ENCODE assay signal across 16 mouse cellular contexts in genomic region chr13:43807272-43807675, GRCm38 (mm10). TPM values are rescaled to one million over a fixed set of nuclear protein-coding genes. Genes with fewer than 3 reads are reported as not detected.
DNase-seq lines count a peak whose midpoint lies in the region; ATAC-seq and TF ChIP-seq lines count a peak whose summit lies in the region.
"Had no signal": no experiment of that assay in that cellular context is flagged by ENCODE, and none has a peak within 500 bp of the region (broad histone marks: within the 10 kb centered on the region; RNA-seq: fewer than 3 reads in every experiment).

No protein-coding gene starts in this region.

- ATAC-seq in forebrain, embryonic 11.5 days (replicated peaks; ENCODE audit: low FRiP score), result no peak
- peak; percentile 51; the same call in 1 of the 2 replicates for ATAC-seq in hindbrain, embryonic 14.5 days (ENCODE audit: low FRiP score)
- peak; percentile 95 for ATAC-seq in lung, postnatal 0 days
- ATAC-seq in cerebellum, adult (ENCODE audit: insufficient number of reproducible peaks, low FRiP score, low TSS enrichment), result no peak
- ATAC-seq: liver, embryonic 12.5 days had no signal

- peaks cover 17% of the 10 kb centered on the region for H3K4me1 ChIP-seq in forebrain, embryonic 10.5 days
- H3K4me1 ChIP-seq in forebrain, embryonic 11.5 days (replicated peaks; ENCODE audit: control insufficient read depth, insufficient read depth, low read length), result no peaks in the 10 kb centered on the region
- peaks cover 10% of the 10 kb centered on the region for H3K4me1 ChIP-seq in hindbrain, embryonic 14.5 days (replicated peaks; ENCODE audit: control insufficient read depth, insufficient read depth, low read length)
- no peaks in the 10 kb centered on the region for H3K4me1 ChIP-seq in lung, postnatal 0 days (ENCODE audit: insufficient read depth, low read depth, low read length)
- no peaks in the 10 kb centered on the region; the same call in 1 of the 2 replicates for H3K4me1 ChIP-seq in heart, embryonic 10.5 days
- H3K4me1 ChIP-seq: heart, embryonic 15.5 days; liver, embryonic 12.5 days had no signal

- 75% methylated on average over 3 of the region's 3 CpGs for WGBS in forebrain, embryonic 10.5 days
- 61% methylated on average over 3 of the region's 3 CpGs for WGBS in forebrain, embryonic 11.5 days
- 31% methylated on average over 3 of the region's 3 CpGs for WGBS in hindbrain, embryonic 14.5 days
- WGBS in lung, postnatal 0 days, result 41% methylated on average over 3 of the region's 3 CpGs
- 87% methylated on average over 3 of the region's 3 CpGs for WGBS in heart, embryonic 10.5 days

- no peak for TF ChIP-seq POLR2A in brain, embryonic 14.5 days (IDR thresholded peaks at IDR 0.05; ENCODE audit: borderline replicate concordance, extremely low read depth, insufficient read depth, insufficient read length, poor library complexity, severe bottlenecking)

- TF ChIP-seq CTCF in brain, embryonic 14.5 days (IDR thresholded peaks at IDR 0.05; ENCODE audit: borderline replicate concordance, extremely low read depth, insufficient read depth, insufficient read length), result no peak
- TF ChIP-seq CTCF in lung, postnatal 0 days (IDR thresholded peaks at IDR 0.05), result no peak

- TF ChIP-seq EP300 in lung, postnatal 0 days (IDR thresholded peaks at IDR 0.05), result peak; percentile 76

- DNase-seq in forebrain, embryonic 10.5 days (ENCODE audit: extremely low spot score, low spot score), result no peak
- DNase-seq in forebrain, embryonic 11.5 days (ENCODE audit: low spot score), result no peak
- peak; percentile 87 for DNase-seq in brain, embryonic 14.5 days (ENCODE audit: low read depth)
- DNase-seq in hindbrain, embryonic 14.5 days (ENCODE audit: low spot score), result no peak
- DNase-seq in lung, postnatal 0 days (ENCODE audit: low spot score), result peak; percentile 93
- no peak for DNase-seq in layer of hippocampus, adult 9-11 months
- no peak for DNase-seq in heart, embryonic 10.5 days (ENCODE audit: low spot score)
- DNase-seq: cerebellum, adult 18-20 months; gastrocnemius, postnatal 25 days; right cerebral cortex, postnatal 14 days; thymus, postnatal 14 days had no signal

- H3K27me3 ChIP-seq in forebrain, embryonic 10.5 days (ENCODE audit: poor library complexity, severe bottlenecking), result peaks cover 34% of the 10 kb centered on the region
- H3K27me3 ChIP-seq in forebrain, embryonic 11.5 days (ENCODE audit: control insufficient read depth, insufficient read depth, low read length), result no peaks in the 10 kb centered on the region; the same call in 1 of the 2 replicates
- no peaks in the 10 kb centered on the region for H3K27me3 ChIP-seq in hindbrain, embryonic 14.5 days (ENCODE audit: control insufficient read depth, insufficient read depth, low read length)
- H3K27me3 ChIP-seq in lung, postnatal 0 days (replicated peaks; ENCODE audit: insufficient read depth, low read length), result no peaks in the 10 kb centered on the region
- 0 out of 2 replicates have a peak, but pooled peaks cover 4% of the 10 kb centered on the region for H3K27me3 ChIP-seq in heart, embryonic 10.5 days (ENCODE audit: insufficient read depth, poor library complexity, severe bottlenecking)
- H3K27me3 ChIP-seq: embryonic facial prominence, embryonic 13.5 days; heart, embryonic 15.5 days; liver, embryonic 12.5 days had no signal

- H3K36me3 ChIP-seq in forebrain, embryonic 10.5 days (replicated peaks), result no peaks in the 10 kb centered on the region; the same call in 1 of the 2 replicates
- no peaks in the 10 kb centered on the region for H3K36me3 ChIP-seq in forebrain, embryonic 11.5 days (ENCODE audit: control insufficient read depth, insufficient read depth, low read length)
- no peaks in the 10 kb centered on the region for H3K36me3 ChIP-seq in hindbrain, embryonic 14.5 days (replicated peaks; ENCODE audit: control insufficient read depth, insufficient read depth)
- no peaks in the 10 kb centered on the region for H3K36me3 ChIP-seq in lung, postnatal 0 days (ENCODE audit: insufficient read depth, low read length)
- H3K36me3 ChIP-seq in heart, embryonic 10.5 days, result no peaks in the 10 kb centered on the region
- H3K36me3 ChIP-seq: embryonic facial prominence, embryonic 13.5 days; heart, embryonic 15.5 days; liver, embryonic 12.5 days had no signal

- peak overlapping the region; percentile 48; the same call in 1 of the 2 replicates for H3K27ac ChIP-seq in forebrain, embryonic 10.5 days
- H3K27ac ChIP-seq in forebrain, embryonic 11.5 days (ENCODE audit: low read depth, low read length), result no peak overlapping the region
- no peak overlapping the region for H3K27ac ChIP-seq in hindbrain, embryonic 14.5 days
- H3K27ac ChIP-seq in lung, postnatal 0 days (ENCODE audit: low read length), result 0 out of 2 replicates have a peak overlapping the region, but pooled peaks have one; percentile 0
- no peak overlapping the region for H3K27ac ChIP-seq in heart, embryonic 10.5 days
- H3K27ac ChIP-seq: embryonic facial prominence, embryonic 13.5 days; heart, embryonic 15.5 days; kidney, postnatal 0 days; liver, embryonic 12.5 days had no signal

- H3K4me3 ChIP-seq in forebrain, embryonic 10.5 days, result no peak overlapping the region
- no peak overlapping the region for H3K4me3 ChIP-seq in forebrain, embryonic 11.5 days (ENCODE audit: low read depth, low read length)
- no peak overlapping the region for H3K4me3 ChIP-seq in hindbrain, embryonic 14.5 days (replicated peaks; ENCODE audit: low read length)
- H3K4me3 ChIP-seq in lung, postnatal 0 days (ENCODE audit: low read depth, low read length), result no peak overlapping the region
- no peak overlapping the region for H3K4me3 ChIP-seq in heart, embryonic 10.5 days
- H3K4me3 ChIP-seq: embryonic facial prominence, embryonic 13.5 days; heart, embryonic 15.5 days; liver, embryonic 12.5 days had no signal

- H3K9me3 ChIP-seq in forebrain, embryonic 10.5 days, result no peaks in the 10 kb centered on the region
- H3K9me3 ChIP-seq in forebrain, embryonic 11.5 days (ENCODE audit: control insufficient read depth, low read length), result no peaks in the 10 kb centered on the region
- H3K9me3 ChIP-seq in hindbrain, embryonic 14.5 days (ENCODE audit: control insufficient read depth, low read length), result no peaks in the 10 kb centered on the region
- no peaks in the 10 kb centered on the region for H3K9me3 ChIP-seq in lung, postnatal 0 days (ENCODE audit: low read length)
- H3K9me3 ChIP-seq in heart, embryonic 10.5 days, result no peaks in the 10 kb centered on the region
- H3K9me3 ChIP-seq: embryonic facial prominence, embryonic 13.5 days; heart, embryonic 15.5 days; liver, embryonic 12.5 days had no signal

- H3K4me2 ChIP-seq in forebrain, embryonic 11.5 days (ENCODE audit: low read depth, low read length, severe bottlenecking), result no peak overlapping the region
- H3K4me2 ChIP-seq in hindbrain, embryonic 14.5 days (replicated peaks), result no peak overlapping the region
- no peak overlapping the region for H3K4me2 ChIP-seq in lung, postnatal 0 days (replicated peaks; ENCODE audit: low read depth, low read length)
- H3K4me2 ChIP-seq: embryonic facial prominence, embryonic 13.5 days; heart, embryonic 15.5 days; liver, embryonic 12.5 days had no signal

- no peak overlapping the region for H3K9ac ChIP-seq in forebrain, embryonic 11.5 days (ENCODE audit: low read length)
- H3K9ac ChIP-seq in hindbrain, embryonic 14.5 days, result no peak overlapping the region
- no peak overlapping the region for H3K9ac ChIP-seq in lung, postnatal 0 days (replicated peaks; ENCODE audit: low read depth)
- H3K9ac ChIP-seq: embryonic facial prominence, embryonic 13.5 days; heart, embryonic 15.5 days; liver, embryonic 12.5 days had no signal

RNA-seq across cellular contexts. Expression of gene Cd83, which starts 22.7 kb away (rescaled TPM):
- polyA plus RNA-seq in forebrain, embryonic 10.5 days (2016; fragmentation: Nextera tagmentation; extraction: Ambion mirVana), result 3.5 and 3.8 TPM in 2 replicates
- 4.0 and 5.1 TPM in 2 replicates for polyA plus RNA-seq in forebrain, embryonic 11.5 days (2014; fragmentation: Nextera tagmentation; extraction: Ambion mirVana)
- 5.9 and 9.8 TPM in 2 replicates for polyA plus RNA-seq in brain, embryonic 14.5 days (2012; rRNA removed)
- 30.8 and 32.7 TPM in 2 replicates for polyA plus RNA-seq in hindbrain, embryonic 14.5 days (2014; fragmentation: Nextera tagmentation; extraction: Ambion mirVana)
- 19.0 and 30.7 TPM in 2 replicates for polyA plus RNA-seq in lung, postnatal 0 days (2015; fragmentation: Nextera tagmentation; extraction: Ambion mirVana)
- polyA plus RNA-seq in heart, embryonic 10.5 days (2016; fragmentation: Nextera tagmentation; extraction: Ambion mirVana), result 1.3 and 3.0 TPM in 2 replicates

Comparison
In these comparisons a context has a peak if more than half of its experiments do, and no peak if none do; other contexts are left out.
1. H3K27ac ChIP-seq: peak in forebrain, embryonic 10.5 days (single experiment) and lung, postnatal 0 days (single experiment); none in forebrain, embryonic 11.5 days (single experiment), hindbrain, embryonic 14.5 days (single experiment) and heart, embryonic 10.5 days (single experiment).
2. DNase-seq: peak in brain, embryonic 14.5 days (single experiment) and lung, postnatal 0 days (single experiment); none in forebrain, embryonic 10.5 days (single experiment), forebrain, embryonic 11.5 days (single experiment), hindbrain, embryonic 14.5 days (single experiment), layer of hippocampus, adult 9-11 months (single experiment) and heart, embryonic 10.5 days (single experiment).
3. ATAC-seq: peak in hindbrain, embryonic 14.5 days (single experiment) and lung, postnatal 0 days (single experiment); none in forebrain, embryonic 11.5 days (single experiment) and cerebellum, adult (single experiment).